Mouse (Mus musculus) kidney, embryonic 16.5 days (tissue): ENCODE measurements around the gene Nck2. TPM values are rescaled to one million over a fixed set of nuclear protein-coding genes. Genes with fewer than 3 reads are reported as not detected.
"Not testable (repeated sequence)": the region's sequence is repeated elsewhere in the genome, so short reads cannot be mapped to it uniquely, and the experiment has no call there.

Source experiments
- ATAC-seq: fragments of 200-750 bp; cut with Nextera tagmentation; 2 replicates; pipeline ENCODE4 v1.8.0; 2017; ENCODE audit warnings: moderate TSS enrichment; ENCODE audit not compliant: low FRiP score, low TSS enrichment
- H3K27ac ChIP-seq: fragments of 300-500 bp; sonication (generic); 2 replicates; pipeline ENCODE4 v1.5.1; 2014; ENCODE audit warnings: low read length
- H3K27me3 ChIP-seq: fragments of 300-500 bp; sonication (generic); 2 replicates; pipeline ENCODE4 v1.6.1; 2014; ENCODE audit warnings: low read length, control low read depth, mixed read lengths; ENCODE audit not compliant: insufficient read depth
- H3K36me3 ChIP-seq: fragments of 300-500 bp; sonication (generic); 2 replicates; pipeline ENCODE4 v1.6.1; 2014; ENCODE audit warnings: low read length, control low read depth, mixed read lengths; ENCODE audit not compliant: insufficient read depth
- H3K4me1 ChIP-seq: fragments of 300-500 bp; sonication (generic); 2 replicates; pipeline ENCODE4 v1.6.1; 2014; ENCODE audit warnings: low read length, control low read depth, mixed read lengths; ENCODE audit not compliant: insufficient read depth
- H3K4me2 ChIP-seq: fragments of 300-500 bp; sonication (generic); replicated peaks from 2 replicates; pipeline ENCODE4 v1.6.1; 2014; ENCODE audit warnings: low read depth, low read length
- H3K4me3 ChIP-seq: fragments of 300-500 bp; sonication (generic); 2 replicates; pipeline ENCODE4 v1.5.1; 2014; ENCODE audit warnings: mild to moderate bottlenecking, low read length
- H3K9ac ChIP-seq: fragments of 300-500 bp; sonication (generic); replicated peaks from 2 replicates; pipeline ENCODE4 v1.6.1; 2014; ENCODE audit warnings: low read length
- H3K9me3 ChIP-seq: fragments of 300-500 bp; sonication (generic); 2 replicates; pipeline ENCODE4 v1.6.1; 2016; ENCODE audit warnings: low read length, control low read depth
- WGBS: fragments of 180-500 bp; shearing (Covaris S2); extraction: QIAGEN DNeasy Blood & Tissue Kit; methylation state at CpG from one replicate; pipeline ENCODE4 v1.1.7; 2014; 5-methylcytosine and 5-hydroxymethylcytosine counted together
- polyA plus RNA-seq: library from polyadenylated mRNA; unstranded; fragments of >200 nt; fragmentation: Nextera tagmentation; extraction: Ambion mirVana; gene quantifications from 2 replicates; pipeline ENCODE4 v1.2.1, GENCODE M21; 2015

Gene Nck2
- polyA plus RNA-seq, 1 experiment from 2014 or later, result 44.5 TPM

DNA sequence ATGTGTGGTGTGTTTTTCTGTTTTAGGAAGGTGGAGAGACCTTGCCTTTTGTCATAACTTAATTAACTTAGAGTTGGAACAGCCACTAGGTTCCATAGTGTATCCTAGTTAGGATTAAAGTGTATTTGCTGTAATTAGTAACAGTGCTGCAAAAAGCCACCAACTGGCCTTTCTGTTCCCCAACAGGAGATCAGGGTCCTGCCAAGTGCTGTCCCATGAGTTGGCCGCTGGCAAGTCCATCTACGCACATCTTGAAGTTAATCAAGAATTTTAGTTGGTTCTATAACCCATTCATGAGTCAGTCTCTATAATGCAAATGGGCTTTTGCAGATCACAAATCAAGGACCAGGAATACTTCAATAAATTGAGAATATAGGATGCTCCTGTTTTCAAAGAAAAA, 83.9 kb downstream of the Nck2 start:
- Histone ChIP-seq H3K9ac (no peak overlapping the region), H3K9me3 (no peaks in the 10 kb centered on the region), H3K4me2 (no peak overlapping the region), H3K27ac (no peak overlapping the region), H3K36me3 (0 out of 2 replicates have a peak, but pooled peaks cover 4% of the 10 kb centered on the region), H3K27me3 (no peaks in the 10 kb centered on the region), H3K4me3 (no peak overlapping the region), H3K4me1 (peaks cover 22% of the 10 kb centered on the region)
- no peak for ATAC-seq
- WGBS, result 95% methylated on average over 2 of the region's 2 CpGs

DNA sequence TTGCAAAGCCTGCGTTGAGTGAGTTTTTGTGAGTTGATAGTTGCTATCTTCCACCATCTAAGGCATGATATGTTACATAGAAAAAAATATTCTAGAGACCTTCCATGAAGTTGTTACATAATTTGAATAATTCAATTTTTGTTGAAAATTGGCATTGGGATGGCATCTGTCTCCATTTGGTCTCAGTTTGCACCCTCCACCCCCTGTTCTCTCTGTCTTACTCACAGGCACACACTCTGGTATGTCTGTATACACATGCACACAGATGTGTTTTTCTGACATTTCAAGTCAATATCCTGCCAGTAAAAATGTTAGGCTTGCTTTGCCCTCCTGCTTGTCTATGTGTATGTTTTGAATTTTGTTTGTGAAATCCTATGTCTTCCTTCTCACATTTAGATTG, 84.7 kb downstream of the Nck2 start:
- Histone ChIP-seq H3K9ac (no peak overlapping the region), H3K36me3 (0 out of 2 replicates have a peak, but pooled peaks cover 4% of the 10 kb centered on the region), H3K4me1 (peaks cover 22% of the 10 kb centered on the region), H3K9me3 (no peaks in the 10 kb centered on the region), H3K27me3 (no peaks in the 10 kb centered on the region), H3K4me2 (no peak overlapping the region), H3K27ac (no peak overlapping the region), H3K4me3 (no peak overlapping the region)
- ATAC-seq, result no peak
- 95% methylated on average over 1 of the region's 1 CpGs for WGBS

DNA sequence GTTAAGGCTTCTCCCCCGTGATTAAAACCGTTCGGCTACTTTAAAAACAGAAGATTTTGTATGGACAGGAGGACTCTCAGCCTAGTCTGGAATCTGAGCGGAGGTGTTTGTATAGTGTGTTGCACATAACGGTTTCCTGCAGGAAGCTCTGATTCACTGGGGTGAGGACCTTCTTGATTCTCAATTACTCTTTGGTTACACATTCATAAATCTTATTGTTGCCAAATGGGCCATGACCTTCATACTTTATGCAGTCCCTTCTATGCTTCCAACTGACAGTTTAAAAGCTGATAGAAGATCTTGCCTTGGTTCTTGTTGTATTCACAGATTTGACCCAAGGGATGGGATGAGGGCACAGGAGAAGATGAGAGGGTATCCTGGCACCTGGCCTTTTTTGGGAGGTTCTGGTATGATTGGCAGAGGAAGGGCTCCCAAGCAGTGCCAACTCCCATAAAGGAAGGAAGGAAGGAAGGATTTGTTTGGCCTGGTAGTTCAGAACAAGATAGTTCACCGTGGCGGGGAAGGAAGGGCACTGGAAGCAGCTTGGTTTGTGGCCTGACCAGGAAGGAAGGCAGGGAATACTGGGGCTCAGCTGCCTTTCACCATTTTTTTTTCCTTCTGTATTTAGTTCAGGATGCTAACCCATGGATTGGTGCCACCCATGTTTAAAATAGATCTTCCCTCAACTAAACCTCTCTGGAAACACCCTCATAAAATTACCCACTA, 86.1 kb downstream of the Nck2 start:
- Histone ChIP-seq H3K4me3 (no peak overlapping the region), H3K36me3 (peaks cover 10% of the 10 kb centered on the region), H3K27ac (no peak overlapping the region; the same call in 1 of the 2 replicates), H3K9ac (no peak overlapping the region), H3K4me1 (peaks cover 22% of the 10 kb centered on the region), H3K9me3 (no peaks in the 10 kb centered on the region), H3K4me2 (no peak overlapping the region), H3K27me3 (no peaks in the 10 kb centered on the region)
- WGBS, result 27% methylated on average over 7 of the region's 7 CpGs
- peak; percentile 60; the same call in 1 of the 2 replicates for ATAC-seq

DNA sequence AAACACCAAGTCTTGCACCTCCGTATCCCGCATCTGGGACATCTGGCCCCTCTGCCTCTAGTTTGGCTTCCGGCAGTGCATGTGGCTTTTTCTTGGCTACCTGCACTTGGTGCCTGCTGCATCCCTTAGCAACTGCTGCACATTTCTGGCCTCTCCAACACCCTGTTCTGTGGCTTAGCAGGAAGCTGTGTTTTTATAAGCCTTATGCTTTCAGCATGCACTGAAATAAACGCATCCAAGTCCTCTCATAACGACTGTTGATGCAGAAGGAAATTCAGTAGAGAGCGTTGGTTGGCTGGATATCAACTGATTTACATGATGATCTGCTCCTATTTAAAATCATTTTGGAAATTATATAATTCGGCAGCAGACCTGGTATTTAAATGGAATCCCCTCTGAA, 86.9 kb downstream of the Nck2 start:
- H3K4me1 ChIP-seq, result peaks cover 22% of the 10 kb centered on the region
- H3K36me3 ChIP-seq, result peaks cover 7% of the 10 kb centered on the region
- H3K9me3 ChIP-seq, result no peaks in the 10 kb centered on the region; the same call in 1 of the 2 replicates
- no peak overlapping the region for H3K4me2 ChIP-seq
- no peak for ATAC-seq
- WGBS, result 70% methylated on average over 7 of the region's 7 CpGs
- no peaks in the 10 kb centered on the region for H3K27me3 ChIP-seq
- H3K9ac ChIP-seq, result no peak overlapping the region
- H3K27ac ChIP-seq, result no peak overlapping the region
- H3K4me3 ChIP-seq, result no peak overlapping the region

DNA sequence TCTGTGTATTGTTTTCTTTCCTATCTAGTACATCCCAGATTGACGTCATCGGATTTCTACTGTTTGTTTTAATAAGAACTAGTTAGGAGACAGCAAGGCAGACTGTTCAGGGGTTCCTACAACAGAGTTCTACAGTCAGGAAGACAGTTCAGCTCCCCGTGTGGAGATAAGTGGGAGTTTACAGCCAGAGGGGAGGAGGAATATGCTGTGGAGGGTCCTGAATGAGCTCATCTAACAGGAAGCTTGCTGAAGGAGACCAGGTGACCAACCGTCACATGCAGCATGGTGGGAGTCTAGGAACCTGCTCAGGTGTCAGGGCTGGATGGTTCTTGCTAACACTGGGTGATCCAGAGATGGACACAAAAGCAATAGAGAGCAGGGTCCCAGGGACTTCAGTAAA, 87.9 kb downstream of the Nck2 start:
- Histone ChIP-seq H3K9me3 (no peaks in the 10 kb centered on the region; the same call in 1 of the 2 replicates), H3K27me3 (no peaks in the 10 kb centered on the region), H3K9ac (no peak overlapping the region), H3K27ac (no peak overlapping the region), H3K4me2 (no peak overlapping the region), H3K4me3 (no peak overlapping the region), H3K36me3 (peaks cover 9% of the 10 kb centered on the region), H3K4me1 (peaks cover 22% of the 10 kb centered on the region)
- ATAC-seq, result no peak
- WGBS, result 48% methylated on average over 4 of the region's 4 CpGs

DNA sequence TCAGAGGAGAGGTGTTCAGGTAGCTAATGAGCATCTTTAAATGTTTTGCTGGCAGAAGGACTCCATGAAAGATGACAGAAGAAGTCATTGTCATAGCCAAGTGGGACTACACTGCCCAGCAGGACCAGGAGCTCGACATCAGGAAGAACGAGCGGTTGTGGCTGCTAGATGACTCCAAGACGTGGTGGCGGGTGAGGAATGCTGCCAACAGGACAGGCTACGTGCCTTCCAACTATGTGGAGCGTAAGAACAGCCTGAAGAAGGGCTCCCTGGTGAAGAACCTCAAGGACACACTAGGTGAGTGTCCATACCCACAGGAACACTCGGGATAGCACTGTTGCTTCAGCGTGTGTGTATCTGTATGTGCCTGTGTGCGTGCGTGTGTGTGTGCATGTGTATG, 89.1 kb downstream of the Nck2 start:
- H3K27me3 ChIP-seq, H3K36me3 ChIP-seq, H3K4me3 ChIP-seq, H3K4me2 ChIP-seq, H3K9me3 ChIP-seq, H3K9ac ChIP-seq, H3K27ac ChIP-seq, ATAC-seq: not testable (repeated sequence)
- H3K4me1 ChIP-seq, result peaks cover 22% of the 10 kb centered on the region
- WGBS, result 93% methylated on average over 11 of the region's 11 CpGs

DNA sequence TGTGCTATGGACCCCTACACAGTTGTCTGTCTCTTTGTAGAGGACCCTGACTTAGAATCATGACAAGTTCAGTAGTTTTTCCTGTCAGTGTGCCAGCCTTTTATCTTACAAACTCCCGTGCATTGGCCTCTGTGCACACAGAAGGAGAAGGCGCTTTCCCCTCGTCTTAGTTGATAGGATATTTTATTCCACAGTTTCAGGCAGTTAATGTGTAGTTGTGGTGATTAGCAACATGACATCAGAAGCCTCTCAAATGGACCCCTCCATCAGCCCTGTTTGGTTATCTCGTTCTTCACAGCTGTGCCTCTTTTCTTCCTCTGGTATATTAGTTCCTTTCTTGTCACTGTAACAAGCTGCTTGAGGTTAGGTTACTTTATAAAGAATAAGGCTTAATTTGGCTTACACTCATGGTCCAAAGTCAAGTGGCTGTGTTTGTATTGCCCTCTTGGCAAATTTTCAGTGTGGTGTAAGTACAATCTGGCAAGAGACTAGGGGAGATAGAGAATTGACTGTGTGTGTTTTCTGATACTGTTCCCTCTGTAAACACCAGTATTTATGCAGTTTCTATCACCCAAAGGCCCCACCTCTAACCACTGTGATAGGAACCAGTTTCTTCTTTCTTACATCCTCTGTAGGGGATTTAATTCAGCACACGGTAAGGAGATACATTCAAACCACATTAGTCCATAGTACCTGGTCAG, 89.8 kb downstream of the Nck2 start:
- H3K4me2 ChIP-seq, result no peak overlapping the region
- peaks cover 20% of the 10 kb centered on the region for H3K4me1 ChIP-seq
- 76% methylated on average over 5 of the region's 5 CpGs for WGBS
- peaks cover 9% of the 10 kb centered on the region for H3K36me3 ChIP-seq
- H3K27ac ChIP-seq, result no peak overlapping the region
- H3K9ac ChIP-seq, result no peak overlapping the region
- no peaks in the 10 kb centered on the region; the same call in 1 of the 2 replicates for H3K9me3 ChIP-seq
- no peak overlapping the region for H3K4me3 ChIP-seq
- no peaks in the 10 kb centered on the region for H3K27me3 ChIP-seq
- no peak for ATAC-seq

DNA sequence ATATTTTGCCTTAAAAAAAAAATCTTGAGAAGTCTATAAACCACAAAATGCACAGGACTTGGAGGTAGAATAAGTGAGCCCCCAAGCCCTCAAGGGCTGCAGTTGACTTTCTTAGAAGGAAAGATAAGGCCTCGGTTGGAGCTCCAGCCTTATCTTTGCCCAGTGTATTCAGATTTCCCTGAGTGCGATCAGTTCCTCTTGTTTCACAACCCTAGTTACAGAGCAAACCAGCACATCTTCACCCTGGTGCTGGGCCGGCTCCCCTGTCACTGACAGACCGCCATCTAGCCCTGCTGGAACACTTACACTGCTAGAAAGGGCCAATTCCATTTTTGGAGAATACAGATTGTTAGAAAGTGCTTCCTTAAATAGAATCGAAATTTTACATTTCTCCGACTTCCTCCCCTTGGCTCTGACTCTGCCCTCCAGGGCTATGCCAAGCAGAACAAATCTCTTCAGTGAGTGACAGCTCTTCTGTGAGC, 91.2 kb downstream of the Nck2 start:
- Histone ChIP-seq H3K27ac (no peak overlapping the region), H3K4me2 (no peak overlapping the region), H3K27me3 (no peaks in the 10 kb centered on the region), H3K4me1 (peaks cover 8% of the 10 kb centered on the region), H3K4me3 (no peak overlapping the region), H3K36me3 (peaks cover 9% of the 10 kb centered on the region), H3K9ac (no peak overlapping the region), H3K9me3 (no peaks in the 10 kb centered on the region; the same call in 1 of the 2 replicates)
- WGBS, result 89% methylated on average over 6 of the region's 6 CpGs
- ATAC-seq, result no peak

DNA sequence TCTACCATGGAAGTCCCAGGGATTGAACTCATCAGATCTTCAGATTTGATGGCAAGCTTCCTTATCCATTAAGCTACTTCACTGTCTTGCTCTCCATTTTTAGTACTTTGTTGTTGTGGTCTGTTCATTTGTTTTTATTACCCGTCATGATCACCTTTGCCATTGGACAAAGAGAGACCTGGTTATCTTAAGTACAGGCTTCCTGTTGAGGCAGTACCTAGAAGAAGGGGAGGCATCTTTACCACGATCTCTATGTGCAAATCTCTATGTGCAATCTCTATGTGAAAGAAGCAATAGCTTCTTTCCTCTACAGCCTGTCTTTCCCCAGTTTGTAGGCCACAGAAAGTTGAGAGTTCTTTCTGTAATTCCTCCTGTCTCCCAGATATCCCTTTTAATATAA, 91.9 kb downstream of the Nck2 start:
- H3K9ac ChIP-seq, result no peak overlapping the region
- no peak overlapping the region for H3K4me2 ChIP-seq
- ATAC-seq, result no peak
- 88% methylated on average over 2 of the region's 2 CpGs for WGBS
- H3K36me3 ChIP-seq, result peaks cover 9% of the 10 kb centered on the region
- H3K9me3 ChIP-seq, result no peaks in the 10 kb centered on the region; the same call in 1 of the 2 replicates
- no peaks in the 10 kb centered on the region for H3K27me3 ChIP-seq
- no peak overlapping the region for H3K4me3 ChIP-seq
- no peak overlapping the region for H3K27ac ChIP-seq
- peaks cover 1% of the 10 kb centered on the region; the same call in 1 of the 2 replicates for H3K4me1 ChIP-seq

DNA sequence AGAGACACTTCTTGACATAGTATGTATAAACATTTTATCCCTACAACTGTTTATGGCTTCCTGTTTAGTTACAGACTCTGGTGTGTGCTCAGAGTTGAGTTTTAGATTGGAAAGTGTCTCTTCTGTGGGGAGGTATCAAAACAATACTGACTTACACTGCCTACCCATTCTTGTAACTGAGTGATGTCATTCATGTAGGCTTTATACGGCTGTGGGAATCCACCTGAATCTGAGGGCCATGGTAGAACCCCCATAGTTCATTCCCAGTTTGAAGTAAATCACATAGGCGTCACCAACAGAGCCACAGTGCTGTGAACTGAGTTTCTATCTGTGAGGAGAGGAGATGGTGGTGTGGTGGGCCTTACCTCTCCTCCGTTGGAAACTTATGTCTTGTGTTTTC, 92.6 kb downstream of the Nck2 start:
- no peak overlapping the region for H3K4me2 ChIP-seq
- H3K36me3 ChIP-seq, result peaks cover 9% of the 10 kb centered on the region
- ATAC-seq, result no peak
- H3K4me1 ChIP-seq, result no peaks in the 10 kb centered on the region
- no peak overlapping the region for H3K27ac ChIP-seq
- no peak overlapping the region for H3K9ac ChIP-seq
- no peaks in the 10 kb centered on the region; the same call in 1 of the 2 replicates for H3K9me3 ChIP-seq
- H3K27me3 ChIP-seq, result no peaks in the 10 kb centered on the region
- no peak overlapping the region for H3K4me3 ChIP-seq
- WGBS, result 83% methylated on average over 3 of the region's 3 CpGs
